Mouse (Mus musculus): ENCODE data around the gene Jrkl. TPM values are rescaled to one million over a fixed set of nuclear protein-coding genes. Genes with fewer than 3 reads are reported as not detected.

Gene Jrkl
- polyA plus RNA-seq, 1 experiment from 2014 or later: 11.0 TPM

DNA sequence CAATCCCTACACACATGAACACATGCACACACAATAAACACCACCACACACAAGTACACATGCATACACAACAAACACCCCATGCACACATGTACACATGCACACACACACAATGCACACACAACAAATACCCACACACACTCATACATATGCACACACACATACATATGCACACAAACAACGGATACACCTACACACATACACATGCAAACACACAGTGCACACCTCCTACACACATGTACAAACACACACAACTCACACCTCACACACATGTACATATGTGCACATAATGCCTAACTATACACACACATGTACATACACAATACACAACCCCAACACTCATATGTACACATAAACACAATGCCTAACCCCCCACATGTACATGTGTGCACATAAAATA lies 19.8 kb downstream of the Jrkl start:
- 84% methylated on average over 1 of the region's 1 CpGs for WGBS
- H3K4me2 ChIP-seq: no peak overlapping the region
- no peaks in the 10 kb centered on the region for H3K4me1 ChIP-seq
- H3K36me3 ChIP-seq (replicated peaks): no peaks in the 10 kb centered on the region
- ATAC-seq (replicated peaks): no peak
- H3K4me3 ChIP-seq: no peak overlapping the region
- no peaks in the 10 kb centered on the region for H3K9me3 ChIP-seq
- H3K27ac ChIP-seq: no peak overlapping the region
- H3K9ac ChIP-seq: no peak overlapping the region
- no peaks in the 10 kb centered on the region for H3K27me3 ChIP-seq (replicated peaks)

DNA sequence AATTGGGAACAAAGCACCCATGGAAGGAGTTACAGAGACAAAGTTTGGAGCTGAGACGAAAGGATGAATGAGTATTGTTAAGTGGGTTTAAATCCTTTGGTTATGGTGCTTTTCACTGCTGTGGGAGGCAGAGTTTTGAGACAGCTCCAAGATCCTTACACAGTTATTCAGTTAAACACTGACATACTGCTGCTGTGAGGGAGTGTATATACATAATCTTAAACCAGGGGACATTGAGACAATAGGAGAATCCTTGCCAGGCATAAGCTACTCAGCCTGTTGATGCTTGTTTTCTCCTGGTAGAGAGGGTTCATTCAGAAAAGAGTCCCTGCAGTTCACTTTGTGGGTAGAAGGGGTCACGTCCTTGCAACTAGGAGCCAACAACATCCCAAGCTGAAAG lies 39.3 kb downstream of the Jrkl start:
- H3K27ac ChIP-seq: no peak overlapping the region
- no peak for ATAC-seq (replicated peaks)
- H3K27me3 ChIP-seq (replicated peaks): no peaks in the 10 kb centered on the region
- H3K4me2 ChIP-seq: no peak overlapping the region
- H3K9me3 ChIP-seq: no peaks in the 10 kb centered on the region
- 24% methylated on average over 2 of the region's 2 CpGs for WGBS
- no peak overlapping the region for H3K9ac ChIP-seq
- no peaks in the 10 kb centered on the region for H3K36me3 ChIP-seq (replicated peaks)
- H3K4me1 ChIP-seq: no peaks in the 10 kb centered on the region
- H3K4me3 ChIP-seq: no peak overlapping the region

DNA sequence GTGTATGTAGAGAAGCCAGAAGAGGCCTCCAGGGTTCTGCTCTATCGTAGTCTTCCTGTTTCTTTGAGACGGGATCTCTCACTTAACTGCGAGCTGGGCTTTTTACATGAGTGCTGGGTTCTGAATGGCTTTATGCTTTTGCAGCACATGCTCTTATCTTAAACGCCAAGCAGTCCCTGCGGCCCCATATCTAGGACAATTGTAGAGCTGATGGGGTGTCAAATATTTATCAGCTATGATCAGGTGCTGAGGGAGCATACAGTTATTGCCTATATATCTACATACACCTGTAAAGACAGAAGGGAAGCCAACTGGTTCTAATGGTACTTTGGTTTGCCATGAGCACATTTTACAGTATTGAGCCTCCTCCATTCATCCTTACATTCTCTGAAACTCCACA lies 41.9 kb downstream of the Jrkl start:
- Histone ChIP-seq H3K4me3 (no peak overlapping the region), H3K4me2 (no peak overlapping the region), H3K36me3 (replicated peaks) (no peaks in the 10 kb centered on the region), H3K9ac (no peak overlapping the region), H3K9me3 (no peaks in the 10 kb centered on the region), H3K4me1 (no peaks in the 10 kb centered on the region), H3K27ac (no peak overlapping the region), H3K27me3 (replicated peaks) (no peaks in the 10 kb centered on the region)
- no peak for ATAC-seq (replicated peaks)
- WGBS: 94% methylated on average over 5 of the region's 5 CpGs

DNA sequence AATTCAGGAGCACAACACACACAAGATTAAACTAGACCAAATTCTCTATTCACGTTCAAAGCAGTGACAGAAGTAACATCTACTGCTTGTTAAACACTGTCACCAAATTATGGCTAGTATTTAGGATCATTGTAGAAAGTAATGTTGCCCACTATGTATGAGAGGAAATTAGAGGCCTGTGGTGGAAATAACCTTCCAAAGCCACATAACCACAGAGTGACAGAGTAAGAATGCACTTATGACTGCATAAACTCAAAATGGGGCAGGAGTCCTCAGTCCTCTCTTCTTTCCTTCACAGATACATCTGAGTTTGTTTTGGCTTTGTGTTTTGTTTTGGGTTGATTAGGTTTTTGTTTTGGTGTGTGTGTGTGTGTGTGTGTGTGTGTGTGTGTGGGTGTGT lies 42.5 kb downstream of the Jrkl start:
- Histone ChIP-seq H3K27me3 (replicated peaks) (no peaks in the 10 kb centered on the region), H3K4me2 (no peak overlapping the region), H3K9me3 (no peaks in the 10 kb centered on the region), H3K27ac (no peak overlapping the region), H3K4me1 (no peaks in the 10 kb centered on the region), H3K36me3 (replicated peaks) (no peaks in the 10 kb centered on the region), H3K4me3 (no peak overlapping the region), H3K9ac (no peak overlapping the region)
- WGBS: 94% methylated on average over 1 of the region's 1 CpGs
- no peak for ATAC-seq (replicated peaks)

DNA sequence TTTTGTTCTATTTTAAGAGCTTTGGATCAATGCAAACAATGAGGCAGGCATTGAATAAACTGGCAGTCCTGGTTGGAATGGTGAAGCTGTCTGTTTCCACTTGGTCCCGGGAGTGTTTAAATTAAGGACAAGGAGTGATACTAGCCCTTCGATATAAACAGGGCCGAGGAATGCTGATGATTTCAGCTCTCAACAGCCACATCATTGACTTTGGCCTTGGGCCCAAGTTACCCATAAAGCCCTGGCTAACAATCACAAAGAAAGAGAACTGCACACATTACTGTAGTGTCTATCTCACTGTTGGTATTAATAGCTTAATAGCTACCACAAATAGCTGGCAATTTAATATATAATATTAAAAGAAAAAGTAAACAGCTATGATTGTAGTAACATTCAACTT lies 45.5 kb downstream of the Jrkl start:
- WGBS: 70% methylated on average over 3 of the region's 3 CpGs
- H3K27me3 ChIP-seq (replicated peaks): no peaks in the 10 kb centered on the region
- H3K27ac ChIP-seq: no peak overlapping the region
- H3K4me3 ChIP-seq: no peak overlapping the region
- ATAC-seq (replicated peaks): no peak
- H3K4me2 ChIP-seq: no peak overlapping the region
- H3K4me1 ChIP-seq: no peaks in the 10 kb centered on the region
- no peaks in the 10 kb centered on the region for H3K9me3 ChIP-seq
- H3K36me3 ChIP-seq (replicated peaks): no peaks in the 10 kb centered on the region
- H3K9ac ChIP-seq: no peak overlapping the region

DNA sequence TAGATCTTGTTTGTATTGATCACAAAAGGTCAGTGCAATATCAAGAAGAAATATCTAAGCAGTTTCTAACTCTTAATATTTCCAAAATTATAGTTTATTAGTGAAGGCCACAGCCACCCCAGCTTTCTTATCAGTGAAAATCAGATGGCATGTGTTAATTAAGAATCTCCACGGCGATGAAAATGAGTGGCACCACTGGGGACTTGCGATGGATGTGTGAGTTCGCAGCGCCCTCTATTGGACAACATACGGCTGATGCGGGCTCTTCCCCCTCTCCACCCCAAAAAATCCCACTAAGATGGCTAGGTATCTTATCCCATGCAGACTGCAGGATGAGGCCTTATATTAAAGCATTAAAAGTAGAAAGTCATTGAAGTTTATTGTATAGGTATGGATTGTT lies 49.9 kb downstream of the Jrkl start:
- no peak overlapping the region for H3K9ac ChIP-seq
- H3K9me3 ChIP-seq: no peaks in the 10 kb centered on the region
- no peaks in the 10 kb centered on the region for H3K36me3 ChIP-seq (replicated peaks)
- peak; percentile 67 for ATAC-seq (replicated peaks)
- 5% methylated on average over 7 of the region's 7 CpGs for WGBS
- no peaks in the 10 kb centered on the region for H3K27me3 ChIP-seq (replicated peaks)
- no peak overlapping the region for H3K27ac ChIP-seq
- no peaks in the 10 kb centered on the region for H3K4me1 ChIP-seq
- H3K4me3 ChIP-seq: no peak overlapping the region
- H3K4me2 ChIP-seq: no peak overlapping the region

DNA sequence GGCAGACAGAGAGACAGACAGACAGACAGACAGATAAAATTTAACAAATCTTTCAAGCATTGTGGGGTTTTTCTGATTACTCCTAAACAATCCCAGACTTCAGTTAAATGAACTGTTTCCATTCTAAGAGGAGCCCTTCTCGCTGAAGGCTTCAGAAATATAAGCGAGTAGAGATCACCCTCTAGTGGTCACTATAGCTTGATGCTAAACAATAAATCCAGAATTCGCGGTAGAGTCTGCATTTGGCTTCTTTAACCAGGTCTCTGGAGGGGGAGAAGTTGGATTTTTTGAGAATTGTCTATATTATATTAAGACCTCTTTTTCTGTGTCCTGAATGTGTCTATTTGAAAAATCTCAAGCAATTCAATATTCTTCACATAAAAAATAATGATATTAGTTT lies 50.4 kb downstream of the Jrkl start:
- peak; percentile 90 for ATAC-seq (replicated peaks)
- H3K9ac ChIP-seq: no peak overlapping the region
- no peaks in the 10 kb centered on the region for H3K36me3 ChIP-seq (replicated peaks)
- no peak overlapping the region for H3K27ac ChIP-seq
- H3K4me2 ChIP-seq: no peak overlapping the region
- no peaks in the 10 kb centered on the region for H3K27me3 ChIP-seq (replicated peaks)
- H3K9me3 ChIP-seq: no peaks in the 10 kb centered on the region
- no peaks in the 10 kb centered on the region for H3K4me1 ChIP-seq
- WGBS: 0% methylated on average over 4 of the region's 4 CpGs
- H3K4me3 ChIP-seq: no peak overlapping the region

DNA sequence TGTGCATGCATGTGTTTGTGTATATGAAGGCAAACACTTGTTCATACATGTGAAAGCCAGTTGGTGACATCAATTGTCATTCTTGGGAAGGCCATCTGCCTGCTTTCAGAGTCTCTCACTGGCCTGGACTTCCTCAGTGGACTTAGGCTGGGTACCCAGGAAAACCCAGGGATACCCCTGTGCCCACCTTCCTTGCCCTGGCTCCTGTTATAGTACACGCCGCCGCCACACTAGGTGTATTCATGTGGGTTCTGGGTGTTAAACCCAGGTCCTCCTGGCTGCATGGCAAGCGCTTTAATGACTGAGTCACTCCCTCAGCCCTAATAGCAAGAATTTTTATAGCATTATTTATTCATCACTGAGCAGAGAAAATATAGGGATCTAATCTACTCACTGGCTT lies 51.0 kb downstream of the Jrkl start:
- no peaks in the 10 kb centered on the region for H3K36me3 ChIP-seq (replicated peaks)
- peak; percentile 45; the same call in 1 of the 2 replicates for ATAC-seq (replicated peaks)
- H3K9ac ChIP-seq: no peak overlapping the region
- no peak overlapping the region for H3K27ac ChIP-seq
- no peak overlapping the region for H3K4me2 ChIP-seq
- no peak overlapping the region for H3K4me3 ChIP-seq
- H3K4me1 ChIP-seq: no peaks in the 10 kb centered on the region
- no peaks in the 10 kb centered on the region for H3K27me3 ChIP-seq (replicated peaks)
- WGBS: 94% methylated on average over 4 of the region's 4 CpGs
- no peaks in the 10 kb centered on the region for H3K9me3 ChIP-seq

Other genes with a start within 250 kb of the Jrkl start
- gene Ccdc82, start 1.1 kb upstream of the Jrkl start, polyA plus RNA-seq (2015; fragmentation: Nextera tagmentation; extraction: Ambion mirVana): 12.8 and 13.9 TPM in 2 replicates
- 10.0 and 11.0 TPM in 2 replicates for gene Maml2, start 52.1 kb upstream of the Jrkl start, polyA plus RNA-seq (2015; fragmentation: Nextera tagmentation; extraction: Ambion mirVana)
- not detected in 2 replicates for gene Gm17571, start 200.9 kb upstream of the Jrkl start, polyA plus RNA-seq (2015; fragmentation: Nextera tagmentation; extraction: Ambion mirVana)